Mouse (Mus musculus): Measurements from ENCODE around the gene Mocs3. TPM values are rescaled to one million over a fixed set of nuclear protein-coding genes. Genes with fewer than 3 reads are reported as not detected.

Mocs3 gene
- polyA plus RNA-seq, 1 experiment = 39.7 TPM

DNA sequence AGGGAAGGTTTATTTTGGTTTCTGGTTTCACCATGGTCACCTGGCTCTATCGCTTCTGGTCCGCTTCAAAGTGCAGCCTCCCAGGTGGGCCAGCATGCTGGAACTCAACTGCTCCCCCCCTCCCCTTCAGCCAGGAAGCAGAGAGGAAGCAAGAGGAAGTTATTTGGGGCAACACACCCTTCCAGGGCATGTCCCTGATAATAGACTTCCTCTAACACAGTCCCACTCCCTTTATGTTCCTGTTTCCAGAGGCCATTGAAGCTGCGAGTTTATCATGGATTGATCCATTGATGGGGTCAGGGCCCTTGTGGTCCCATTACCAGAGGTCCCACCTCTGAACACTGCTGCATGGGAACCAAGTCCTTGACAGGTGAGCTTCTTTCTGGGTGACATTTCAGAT is 29.7 kb downstream of the Mocs3 start:
- no peak for TF ChIP-seq GATA1 (IDR thresholded peaks at IDR 0.05; ENCODE audit: low read length)

DNA sequence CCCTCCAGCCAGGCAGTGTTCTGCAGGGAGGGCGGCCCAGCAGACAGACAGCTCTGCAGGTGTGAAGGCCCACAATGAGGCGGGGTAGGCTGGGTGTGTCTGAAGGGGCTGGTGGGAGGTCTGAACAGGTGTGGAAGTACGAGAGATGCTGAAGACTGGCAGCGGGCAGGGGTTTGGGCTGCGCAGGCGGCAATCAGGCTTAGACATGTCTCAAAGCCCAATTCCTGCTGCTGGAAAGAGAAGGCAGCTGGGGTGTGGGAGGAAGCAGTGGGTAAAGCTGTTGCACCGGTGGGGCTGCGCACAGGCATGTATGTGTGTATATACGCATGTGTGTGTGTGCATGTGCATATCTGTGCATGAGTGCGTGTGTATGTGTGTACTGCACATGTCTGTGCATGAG is 30.5 kb downstream of the Mocs3 start:
- TF ChIP-seq GATA1 (IDR thresholded peaks at IDR 0.05; ENCODE audit: low read length) = no peak

DNA sequence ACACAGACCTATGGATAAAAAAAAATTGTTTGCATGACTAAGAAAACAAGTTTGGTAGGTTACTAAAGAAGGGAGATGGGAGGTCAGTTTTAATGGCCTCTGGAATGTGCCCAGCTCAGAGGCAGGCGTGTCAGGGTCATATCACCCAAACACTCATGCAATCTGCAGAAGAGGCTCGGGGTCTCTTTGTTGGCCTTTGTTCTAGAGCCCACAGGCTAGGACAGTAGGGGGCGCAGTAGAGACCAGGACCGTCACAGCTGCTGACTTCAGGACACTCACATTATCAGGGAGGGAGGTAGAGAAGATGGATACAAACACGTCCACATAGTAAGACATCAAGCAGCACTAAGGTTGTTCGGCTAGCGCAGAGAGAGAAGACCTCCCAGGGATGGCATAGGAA is 37.6 kb downstream of the Mocs3 start:
- TF ChIP-seq GATA1 (IDR thresholded peaks at IDR 0.05; ENCODE audit: low read length) = no peak

DNA sequence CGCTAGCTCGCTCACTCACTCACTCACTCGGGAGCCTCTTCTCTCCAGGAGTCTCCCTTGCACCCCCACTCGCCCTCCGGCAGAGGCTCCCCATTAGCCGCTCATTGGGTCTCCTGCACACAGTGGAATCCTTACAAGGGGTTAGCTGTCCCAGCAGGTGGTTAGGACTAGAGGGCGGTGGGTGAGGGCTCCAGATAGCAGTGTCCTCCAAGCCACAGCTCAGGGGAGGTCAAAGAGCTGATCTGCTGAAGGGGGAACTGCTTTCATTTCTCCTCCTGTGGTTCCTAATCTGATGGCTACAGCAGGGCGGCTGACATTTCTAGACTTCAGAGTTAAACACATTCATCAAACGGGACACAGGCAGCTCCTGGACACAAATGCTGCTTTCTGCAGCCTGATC is 43.0 kb downstream of the Mocs3 start:
- TF ChIP-seq GATA1 (IDR thresholded peaks at IDR 0.05; ENCODE audit: low read length) = no peak

DNA sequence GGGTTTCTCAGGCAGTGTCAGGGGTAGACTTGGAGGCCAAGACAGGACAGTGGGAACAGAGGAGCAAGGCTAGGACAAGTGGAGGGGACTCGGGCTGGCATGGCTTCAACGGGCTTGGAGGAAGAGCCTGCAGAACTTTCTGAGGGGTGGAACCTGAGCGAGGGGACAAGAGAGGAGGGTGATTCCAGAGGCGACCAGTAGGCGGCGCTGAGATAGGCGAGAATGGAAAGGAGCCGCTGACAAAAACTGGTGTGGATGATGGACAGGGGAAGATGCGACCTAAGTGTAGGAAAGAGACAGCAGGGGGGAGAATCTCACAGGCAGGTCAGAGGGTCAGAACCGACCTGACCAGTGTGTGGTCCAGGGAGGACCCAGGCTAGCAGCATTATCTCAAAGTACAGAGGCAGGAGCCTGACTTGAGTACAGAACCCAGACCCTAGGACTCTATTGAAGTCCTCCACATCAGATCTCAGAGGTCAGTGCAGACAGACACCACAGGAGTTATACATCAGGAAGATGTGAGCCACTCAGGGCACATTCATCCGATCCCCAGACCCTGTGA is 44.0 kb downstream of the Mocs3 start:
- no peak for TF ChIP-seq GATA1 (IDR thresholded peaks at IDR 0.05; ENCODE audit: low read length)

DNA sequence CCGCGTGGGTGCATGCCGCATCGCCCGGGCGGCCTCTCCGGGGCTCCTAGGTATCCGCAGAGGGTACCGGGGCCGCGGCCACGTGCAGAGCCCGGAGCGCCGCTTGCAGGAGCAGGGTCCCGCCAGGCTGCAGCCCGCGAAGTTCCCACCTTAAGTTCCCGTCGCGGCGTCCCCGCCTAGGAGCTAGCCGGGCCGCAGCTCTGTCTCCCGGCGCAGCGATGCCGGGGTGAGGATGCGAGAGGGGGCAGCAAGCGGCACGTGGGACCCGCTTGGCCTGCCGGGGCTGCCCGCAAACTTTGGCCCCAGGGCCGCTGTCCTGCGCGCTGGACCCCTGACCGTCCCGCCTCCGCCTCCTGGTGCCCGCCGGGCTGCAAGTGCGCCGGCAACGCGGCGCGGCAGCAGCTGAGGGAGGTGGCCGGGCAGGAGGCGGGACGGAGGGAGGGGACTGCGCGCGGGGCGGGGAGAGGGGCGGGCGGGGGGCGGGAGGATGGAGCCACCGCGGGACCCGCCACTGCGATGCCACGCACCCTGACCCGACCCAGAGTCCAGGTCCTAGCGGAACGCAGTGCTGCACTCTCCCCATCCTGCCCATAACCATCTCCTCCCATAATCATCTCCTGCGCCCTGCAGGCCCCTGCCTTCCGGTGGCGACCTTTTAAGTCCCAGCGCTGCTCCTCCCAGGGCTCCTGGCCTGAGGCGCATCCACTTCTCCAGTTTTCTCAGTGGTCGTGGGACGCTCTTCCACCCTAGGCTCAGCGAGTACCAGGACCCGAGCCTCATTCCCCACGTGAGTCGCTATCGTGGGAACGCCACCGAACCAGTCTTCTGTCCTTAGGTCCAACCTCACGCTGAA is 50.5 kb downstream of the Mocs3 start:
- no peak for TF ChIP-seq GATA1 (IDR thresholded peaks at IDR 0.05; ENCODE audit: low read length)

DNA sequence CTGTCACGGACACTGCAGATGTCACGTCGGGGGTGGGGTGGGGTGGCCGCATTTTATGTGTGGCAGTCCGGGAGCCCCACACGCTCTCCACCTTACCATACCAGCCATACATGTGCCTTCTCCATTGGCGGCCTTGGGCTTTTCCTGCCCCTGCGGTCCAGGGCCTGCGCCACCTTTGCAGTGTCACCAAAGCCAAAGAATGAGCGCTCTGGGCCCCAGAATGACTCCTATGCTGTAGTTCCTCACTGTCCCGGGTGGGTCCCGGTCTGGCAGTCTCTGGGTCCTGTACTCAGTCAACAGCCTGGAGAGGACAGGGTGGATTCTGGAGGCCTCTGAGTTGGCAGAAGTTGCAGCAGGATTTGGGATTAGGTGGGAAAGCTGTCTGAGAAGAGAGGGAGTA is 51.2 kb downstream of the Mocs3 start, which contains the start of gene Kcng1:
Kcng1 (minus strand) TSS at position 155 of the 400 bp plus-strand sequence.
- no peak for TF ChIP-seq GATA1 (IDR thresholded peaks at IDR 0.05; ENCODE audit: low read length)

Other genes with a start within 250 kb of the Mocs3 start
- 13.4 and 18.2 TPM in 2 replicates for gene Ripor3, start 220.0 kb upstream of the Mocs3 start, polyA plus RNA-seq (2012)
- 4.3 and 4.8 TPM in 2 replicates for gene Pard6b, start 149.6 kb upstream of the Mocs3 start, polyA plus RNA-seq (2012)
- 44.2 and 51.3 TPM in 2 replicates for gene Adnp, start 23.5 kb upstream of the Mocs3 start, polyA plus RNA-seq (2012)
- not detected in 2 replicates for gene Gm20716, start 258 bp upstream of the Mocs3 start, polyA plus RNA-seq (2012)
- 76.5 and 103 TPM in 2 replicates for gene Dpm1, start within 50 bp of the Mocs3 start, polyA plus RNA-seq (2012)
- gene Kcng1, start 51.1 kb downstream of the Mocs3 start, polyA plus RNA-seq (2012) = not detected in 2 replicates